Mouse (Mus musculus) heart, embryonic 13.5 days (tissue): Measurements from ENCODE around the gene Slc7a15. TPM values are rescaled to one million over a fixed set of nuclear protein-coding genes. Genes with fewer than 3 reads are reported as not detected.

Experiments used
- ATAC-seq: fragments of 200-750 bp; cut with Nextera tagmentation; 2 replicates; pipeline ENCODE4 v1.8.0; 2017; ENCODE audit warnings: moderate TSS enrichment; ENCODE audit not compliant: insufficient number of reproducible peaks, low FRiP score, low TSS enrichment; ENCODE audit errors: extremely low read depth
- H3K27ac ChIP-seq: fragments of 300-500 bp; sonication (generic); replicated peaks from 2 replicates; pipeline ENCODE4 v1.5.1; 2015; ENCODE audit warnings: moderate library complexity, mild to moderate bottlenecking, inconsistent platforms
- H3K27me3 ChIP-seq: fragments of 300-500 bp; sonication (generic); replicated peaks from 2 replicates; pipeline ENCODE4 v1.6.1; 2015; ENCODE audit warnings: mild to moderate bottlenecking, inconsistent platforms
- H3K36me3 ChIP-seq: fragments of 300-500 bp; sonication (generic); 2 replicates; pipeline ENCODE4 v1.6.1; 2015; ENCODE audit warnings: mild to moderate bottlenecking, inconsistent platforms
- H3K4me1 ChIP-seq: fragments of 300-500 bp; sonication (generic); 2 replicates; pipeline ENCODE4 v1.6.1; 2015; ENCODE audit warnings: inconsistent platforms
- H3K4me2 ChIP-seq: fragments of 300-500 bp; sonication (generic); 2 replicates; pipeline ENCODE4 v1.6.1; 2015; ENCODE audit warnings: inconsistent platforms, mild to moderate bottlenecking, moderate library complexity
- H3K4me3 ChIP-seq: fragments of 300-500 bp; sonication (generic); 2 replicates; pipeline ENCODE4 v1.5.1; 2015; ENCODE audit warnings: moderate library complexity, mild to moderate bottlenecking, inconsistent platforms
- H3K9ac ChIP-seq: fragments of 300-500 bp; sonication (generic); 2 replicates; pipeline ENCODE4 v1.6.1; 2015; ENCODE audit warnings: inconsistent platforms, mild to moderate bottlenecking, moderate library complexity
- H3K9me3 ChIP-seq: fragments of 300-500 bp; sonication (generic); 2 replicates; pipeline ENCODE4 v1.6.1; 2016; ENCODE audit warnings: inconsistent platforms
- WGBS: fragments of 180-500 bp; shearing (Covaris S2); methylation state at CpG from one replicate; pipeline ENCODE4 v1.1.7; 2015; ENCODE audit warnings: mixed read lengths; 5-methylcytosine and 5-hydroxymethylcytosine counted together
- polyA plus RNA-seq: library from polyadenylated mRNA; unstranded; fragments of >200 nt; fragmentation: Nextera tagmentation; extraction: Ambion mirVana; gene quantifications from 2 replicates; pipeline ENCODE4 v1.2.1, GENCODE M21; 2015

Slc7a15 gene
- polyA plus RNA-seq, 1 experiment from 2014 or later = not detected

- H3K27ac ChIP-seq = peak overlapping the region; percentile 84
- no peaks in the 10 kb centered on the region for H3K9me3 ChIP-seq
- H3K4me2 ChIP-seq = peak overlapping the region; percentile 92
- H3K9ac ChIP-seq = peak overlapping the region; percentile 95
- peak overlapping the region; percentile 83 for H3K4me3 ChIP-seq
- no peaks in the 10 kb centered on the region for H3K36me3 ChIP-seq
- no peaks in the 10 kb centered on the region for H3K27me3 ChIP-seq
- peaks cover 38% of the 10 kb centered on the region for H3K4me1 ChIP-seq
- ATAC-seq = no peak
- WGBS = 23% methylated on average over 15 of the region's 15 CpGs
These were observed 102.8 kb downstream of the Slc7a15 start for GRCm38 (mm10) chr12:8495881-8496678.

GRCm38 (mm10) chr12:8494675-8495074, 104.2 kb downstream of the Slc7a15 start:
- no peak overlapping the region for H3K27ac ChIP-seq
- H3K9ac ChIP-seq = no peak overlapping the region
- 66% methylated on average over 3 of the region's 3 CpGs for WGBS
- no peaks in the 10 kb centered on the region for H3K27me3 ChIP-seq
- H3K4me3 ChIP-seq = no peak overlapping the region
- H3K4me1 ChIP-seq = peaks cover 31% of the 10 kb centered on the region
- ATAC-seq = no peak
- H3K9me3 ChIP-seq = no peaks in the 10 kb centered on the region
- H3K4me2 ChIP-seq = no peak overlapping the region
- no peaks in the 10 kb centered on the region for H3K36me3 ChIP-seq

DNA sequence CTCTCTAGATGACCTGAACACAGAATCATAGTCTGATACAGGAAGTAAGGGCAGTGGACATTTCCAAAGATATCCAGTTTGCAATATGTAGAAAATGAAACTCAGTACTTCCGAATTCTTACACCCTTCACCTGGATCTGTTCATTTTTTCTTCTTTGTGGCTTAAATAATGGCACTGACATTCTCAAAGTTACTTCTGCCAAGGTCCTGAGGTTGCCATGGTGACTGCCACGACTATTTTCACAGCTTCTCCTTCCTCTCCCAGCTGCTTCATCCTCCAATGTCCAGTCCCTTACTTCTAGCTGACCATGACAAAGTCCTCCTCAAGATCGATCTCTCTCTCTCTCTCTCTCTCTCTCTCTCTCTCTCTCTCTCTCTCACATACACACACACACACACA, 105.5 kb downstream of the Slc7a15 start:
- 59% methylated on average over 3 of the region's 3 CpGs for WGBS
- H3K36me3 ChIP-seq = no peaks in the 10 kb centered on the region
- no peak overlapping the region for H3K27ac ChIP-seq
- H3K27me3 ChIP-seq = no peaks in the 10 kb centered on the region
- H3K4me2 ChIP-seq = no peak overlapping the region
- ATAC-seq = no peak
- H3K4me1 ChIP-seq = peaks cover 36% of the 10 kb centered on the region
- H3K9me3 ChIP-seq = no peaks in the 10 kb centered on the region
- no peak overlapping the region for H3K4me3 ChIP-seq
- H3K9ac ChIP-seq = no peak overlapping the region

- no peaks in the 10 kb centered on the region for H3K9me3 ChIP-seq
- no peaks in the 10 kb centered on the region for H3K36me3 ChIP-seq
- no peak overlapping the region for H3K4me2 ChIP-seq
- ATAC-seq = no peak
- no peak overlapping the region for H3K9ac ChIP-seq
- no peaks in the 10 kb centered on the region for H3K27me3 ChIP-seq
- peaks cover 12% of the 10 kb centered on the region for H3K4me1 ChIP-seq
- no peak overlapping the region for H3K27ac ChIP-seq
- WGBS = 71% methylated on average over 4 of the region's 4 CpGs
- H3K4me3 ChIP-seq = no peak overlapping the region
These were observed 109.8 kb downstream of the Slc7a15 start for GRCm38 (mm10) chr12:8489098-8489497.

DNA sequence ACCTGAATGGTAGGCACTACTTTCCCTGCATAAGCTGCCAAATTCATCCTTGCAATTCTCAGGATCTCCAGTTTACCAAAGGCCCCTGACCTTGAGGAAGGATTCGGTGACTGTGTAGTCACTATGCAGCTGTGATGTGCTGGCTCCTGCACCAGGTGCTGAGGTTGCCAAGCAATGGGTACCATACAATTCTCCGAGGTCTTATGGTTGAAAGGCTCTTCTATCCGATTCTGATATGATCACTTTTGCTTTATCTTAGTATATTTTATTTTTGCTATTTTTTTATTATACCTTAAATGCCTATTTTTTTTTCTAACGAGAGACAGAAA, 110.2 kb downstream of the Slc7a15 start:
- H3K27ac ChIP-seq = no peak overlapping the region

DNA sequence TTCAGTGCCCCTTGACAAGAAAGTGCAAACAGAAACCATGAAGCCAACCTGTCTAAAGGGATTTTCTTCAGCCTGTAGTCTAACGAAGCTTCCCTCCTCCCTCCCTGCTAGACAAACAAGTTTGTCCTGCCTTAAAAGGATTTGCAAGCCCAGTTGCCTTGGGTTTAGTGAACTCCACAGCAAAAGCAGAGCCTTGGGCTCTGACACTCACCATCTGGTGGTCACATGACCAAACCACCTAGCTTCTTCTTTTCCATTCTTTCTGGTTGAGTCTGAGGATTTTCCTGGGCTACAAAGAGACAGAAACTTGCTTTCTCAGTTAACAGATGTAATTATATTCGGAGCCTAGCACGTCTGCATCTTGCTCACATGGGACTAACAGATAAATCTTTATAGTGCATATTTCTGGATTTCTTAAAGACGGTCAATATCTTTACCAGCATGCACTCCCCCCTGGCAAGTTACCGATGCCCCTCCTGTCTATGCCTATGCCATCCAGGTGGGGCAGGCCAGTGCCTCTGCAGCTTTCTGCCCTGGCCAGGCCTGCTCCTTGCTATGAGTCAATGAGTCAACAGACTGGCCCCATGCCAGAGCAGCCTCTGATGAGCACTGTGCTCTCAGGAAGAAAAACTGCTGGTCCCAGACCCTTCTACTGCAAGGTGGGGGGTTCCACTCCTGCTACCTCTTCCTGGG, 110.8 kb downstream of the Slc7a15 start:
- no peak overlapping the region for H3K27ac ChIP-seq
- peaks cover 12% of the 10 kb centered on the region for H3K4me1 ChIP-seq
- WGBS = 71% methylated on average over 5 of the region's 5 CpGs
- H3K9ac ChIP-seq = no peak overlapping the region
- H3K4me2 ChIP-seq = no peak overlapping the region
- no peak overlapping the region for H3K4me3 ChIP-seq
- H3K27me3 ChIP-seq = no peaks in the 10 kb centered on the region
- no peaks in the 10 kb centered on the region for H3K9me3 ChIP-seq
- ATAC-seq = no peak
- H3K36me3 ChIP-seq = no peaks in the 10 kb centered on the region

More for the DNA sequence above, 110.2 kb downstream of the Slc7a15 start:
- Histone ChIP-seq H3K4me1 (peaks cover 12% of the 10 kb centered on the region), H3K4me3 (no peak overlapping the region), H3K36me3 (no peaks in the 10 kb centered on the region), H3K9me3 (no peaks in the 10 kb centered on the region), H3K27me3 (no peaks in the 10 kb centered on the region), H3K9ac (no peak overlapping the region), H3K4me2 (no peak overlapping the region)
- ATAC-seq = no peak
- 79% methylated on average over 4 of the region's 4 CpGs for WGBS

GRCm38 (mm10) chr12:8487281-8487680, 111.6 kb downstream of the Slc7a15 start:
- no peak overlapping the region for H3K4me3 ChIP-seq
- H3K27ac ChIP-seq = no peak overlapping the region
- WGBS = 67% methylated on average over 1 of the region's 1 CpGs
- H3K36me3 ChIP-seq = no peaks in the 10 kb centered on the region
- H3K27me3 ChIP-seq = no peaks in the 10 kb centered on the region
- no peak overlapping the region for H3K4me2 ChIP-seq
- no peaks in the 10 kb centered on the region for H3K9me3 ChIP-seq
- peaks cover 12% of the 10 kb centered on the region for H3K4me1 ChIP-seq
- ATAC-seq = no peak
- no peak overlapping the region for H3K9ac ChIP-seq

DNA sequence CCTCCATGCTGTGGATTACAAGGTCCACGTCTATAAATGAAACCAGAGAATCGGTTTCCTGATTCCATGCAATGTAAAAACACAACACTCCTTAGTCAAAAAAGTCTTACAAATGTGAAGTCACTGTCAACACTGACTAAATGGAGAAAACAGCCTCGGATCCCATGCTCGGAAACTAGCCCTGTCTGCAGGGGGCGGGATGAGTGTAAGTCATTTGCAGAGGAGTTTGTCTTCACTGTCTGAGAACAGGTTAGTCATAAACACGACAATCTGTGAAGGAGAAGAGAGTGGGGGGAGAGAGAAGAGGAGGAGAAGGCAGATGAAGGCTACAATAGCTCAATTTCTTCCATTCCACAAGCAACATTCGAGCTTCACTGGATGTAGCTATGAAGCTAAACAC, 113.6 kb downstream of the Slc7a15 start:
- H3K9ac ChIP-seq = no peak overlapping the region
- WGBS = 66% methylated on average over 7 of the region's 7 CpGs
- no peak overlapping the region for H3K27ac ChIP-seq
- H3K9me3 ChIP-seq = no peaks in the 10 kb centered on the region
- no peaks in the 10 kb centered on the region for H3K36me3 ChIP-seq
- H3K27me3 ChIP-seq = no peaks in the 10 kb centered on the region
- no peak overlapping the region for H3K4me2 ChIP-seq
- H3K4me3 ChIP-seq = no peak overlapping the region
- H3K4me1 ChIP-seq = peaks cover 12% of the 10 kb centered on the region
- ATAC-seq = no peak

GRCm38 (mm10) chr12:8482169-8482568, 116.7 kb downstream of the Slc7a15 start:
- WGBS = 55% methylated on average over 2 of the region's 2 CpGs
- no peak overlapping the region for H3K9ac ChIP-seq
- H3K4me2 ChIP-seq = no peak overlapping the region
- H3K27ac ChIP-seq = no peak overlapping the region
- no peaks in the 10 kb centered on the region for H3K27me3 ChIP-seq
- H3K36me3 ChIP-seq = no peaks in the 10 kb centered on the region
- H3K9me3 ChIP-seq = no peaks in the 10 kb centered on the region
- H3K4me1 ChIP-seq = peaks cover 6% of the 10 kb centered on the region
- ATAC-seq = no peak
- no peak overlapping the region for H3K4me3 ChIP-seq

Other genes with a start within 250 kb of the Slc7a15 start
- 31.4 and 33.0 TPM in 2 replicates for gene Rhob, start 99.1 kb downstream of the Slc7a15 start, polyA plus RNA-seq
- 24.0 and 25.3 TPM in 2 replicates for gene Pum2, start 75.1 kb upstream of the Slc7a15 start, polyA plus RNA-seq
- gene Sdc1, start 172.3 kb upstream of the Slc7a15 start, polyA plus RNA-seq = 39.5 and 41.3 TPM in 2 replicates